Mouse (Mus musculus) neural tube, embryonic 15.5 days (tissue): ENCODE measurements at regions not wholly inside any gene's neighbourhood (a gene's known extent, or its start where the extent isn't known, plus 50 kb on each side); places are given as distances from the start of the nearest gene placed in this dataset.
A peak's percentile ranks its signal among the peaks of the same experiment; 100 is the strongest.

Experiments
- ATAC-seq: fragments of 200-750 bp; cut with Nextera tagmentation; 2 replicates; pipeline ENCODE4 v1.8.0; 2017; ENCODE audit warnings: mild to moderate bottlenecking, moderate TSS enrichment, moderate library complexity; ENCODE audit not compliant: low FRiP score
- H3K27ac ChIP-seq: fragments of 300-500 bp; sonication (generic); replicated peaks from 2 replicates; pipeline ENCODE4 v1.5.1; 2015; ENCODE audit warnings: mild to moderate bottlenecking, inconsistent platforms
- H3K27me3 ChIP-seq: fragments of 300-500 bp; sonication (generic); replicated peaks from 2 replicates; pipeline ENCODE4 v1.6.1; 2015; ENCODE audit warnings: inconsistent platforms
- H3K36me3 ChIP-seq: fragments of 300-500 bp; sonication (generic); 2 replicates; pipeline ENCODE4 v1.6.1; 2015; ENCODE audit warnings: inconsistent platforms
- H3K4me1 ChIP-seq: fragments of 300-500 bp; sonication (generic); 2 replicates; pipeline ENCODE4 v1.6.1; 2015; ENCODE audit warnings: inconsistent platforms
- H3K4me2 ChIP-seq: fragments of 300-500 bp; sonication (generic); 2 replicates; pipeline ENCODE4 v1.6.1; 2015; ENCODE audit warnings: inconsistent platforms, mild to moderate bottlenecking, moderate library complexity
- H3K4me3 ChIP-seq: fragments of 300-500 bp; sonication (generic); replicated peaks from 2 replicates; pipeline ENCODE4 v1.5.1; 2015; ENCODE audit warnings: mild to moderate bottlenecking, inconsistent platforms
- H3K9ac ChIP-seq: fragments of 300-500 bp; sonication (generic); replicated peaks from 2 replicates; pipeline ENCODE4 v1.6.1; 2015; ENCODE audit warnings: mild to moderate bottlenecking, inconsistent platforms
- H3K9me3 ChIP-seq: fragments of 300-500 bp; sonication (generic); replicated peaks from 2 replicates; pipeline ENCODE4 v1.6.1; 2016; ENCODE audit warnings: inconsistent platforms
- WGBS: fragments of 180-500 bp; shearing (Covaris S2); methylation state at CpG from one replicate; pipeline ENCODE4 v1.1.7; 2015; ENCODE audit warnings: mixed read lengths; 5-methylcytosine and 5-hydroxymethylcytosine counted together

DNA sequence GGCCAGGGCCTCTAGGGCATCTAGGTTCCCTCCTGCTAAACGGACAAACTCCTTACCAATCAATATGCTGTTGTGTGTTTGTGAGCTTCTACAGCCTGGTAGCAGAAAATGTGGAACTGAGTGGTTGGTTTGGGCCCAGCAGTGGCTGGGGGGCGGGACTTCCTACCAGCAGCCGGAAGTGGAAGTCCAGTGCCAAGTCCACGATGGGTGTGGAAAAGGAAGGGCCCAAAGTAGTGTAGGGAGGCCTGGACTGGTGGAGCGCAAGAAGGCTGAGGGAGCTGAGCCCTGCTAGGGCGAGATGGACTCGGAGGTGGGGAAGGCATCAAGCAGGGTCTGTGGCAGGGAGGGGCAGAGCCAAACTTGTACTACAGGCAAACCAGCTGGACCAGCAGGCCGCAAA, 150.6 kb upstream of the Ufl1 start:
- Histone ChIP-seq H3K27ac (no peak overlapping the region), H3K4me2 (no peak overlapping the region), H3K4me3 (no peak overlapping the region), H3K27me3 (no peaks in the 10 kb centered on the region), H3K9me3 (no peaks in the 10 kb centered on the region), H3K36me3 (no peaks in the 10 kb centered on the region), H3K9ac (no peak overlapping the region), H3K4me1 (0 out of 2 replicates have a peak, but pooled peaks cover 4% of the 10 kb centered on the region)
- WGBS: 95% methylated on average over 8 of the region's 8 CpGs
- no peak for ATAC-seq

DNA sequence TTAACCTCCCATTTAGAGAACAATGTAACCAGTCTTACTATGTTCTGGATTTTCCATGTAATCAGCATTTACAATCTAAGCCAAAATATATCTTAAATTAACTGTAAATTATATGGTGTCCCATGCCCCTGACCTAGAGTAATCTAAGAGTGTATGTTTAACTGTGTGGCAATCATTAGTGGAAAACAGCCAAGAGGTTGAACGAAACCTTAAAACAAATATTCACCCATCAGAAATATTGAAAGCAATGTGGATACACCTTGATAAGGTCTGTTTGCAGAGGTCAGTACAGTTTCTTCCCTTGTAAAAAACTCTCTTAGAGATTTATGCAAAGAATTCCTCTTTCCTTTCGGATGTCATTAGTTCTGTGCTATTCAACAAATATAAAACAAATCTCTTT, 134.7 kb upstream of the Ufl1 start:
- H3K36me3 ChIP-seq: no peaks in the 10 kb centered on the region
- H3K4me1 ChIP-seq: no peaks in the 10 kb centered on the region
- 79% methylated on average over 2 of the region's 2 CpGs for WGBS
- no peak overlapping the region for H3K4me2 ChIP-seq
- no peak overlapping the region for H3K4me3 ChIP-seq
- H3K27ac ChIP-seq: no peak overlapping the region
- H3K9me3 ChIP-seq: no peaks in the 10 kb centered on the region
- no peaks in the 10 kb centered on the region for H3K27me3 ChIP-seq
- H3K9ac ChIP-seq: no peak overlapping the region
- ATAC-seq: no peak

DNA sequence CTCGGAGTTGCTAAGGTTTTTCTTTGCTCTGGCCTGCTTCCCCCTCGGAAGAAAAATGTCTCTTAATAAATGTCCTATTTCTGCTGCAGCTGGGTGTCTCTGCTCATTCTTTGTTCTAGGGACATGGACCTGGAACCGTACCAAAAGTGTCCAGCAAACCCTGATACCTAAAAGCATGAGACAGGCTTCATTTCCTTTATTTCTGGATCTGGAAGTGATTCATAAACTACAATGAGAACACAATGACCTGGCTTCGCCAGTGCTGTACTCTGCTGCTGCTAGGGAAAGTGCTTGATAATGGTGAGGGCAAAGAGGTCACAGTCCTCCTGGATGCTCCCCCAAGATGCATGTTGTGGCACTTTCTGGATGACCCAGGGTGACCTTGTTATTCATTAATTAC, 128.8 kb upstream of the Ufl1 start:
- ATAC-seq: no peak
- WGBS: 44% methylated on average over 4 of the region's 4 CpGs
- H3K4me1 ChIP-seq: peaks cover 25% of the 10 kb centered on the region
- peak overlapping the region; percentile 34 for H3K27ac ChIP-seq
- H3K36me3 ChIP-seq: no peaks in the 10 kb centered on the region
- no peaks in the 10 kb centered on the region for H3K9me3 ChIP-seq
- no peak overlapping the region for H3K4me2 ChIP-seq
- no peak overlapping the region for H3K4me3 ChIP-seq
- H3K9ac ChIP-seq: no peak overlapping the region
- H3K27me3 ChIP-seq: no peaks in the 10 kb centered on the region

DNA sequence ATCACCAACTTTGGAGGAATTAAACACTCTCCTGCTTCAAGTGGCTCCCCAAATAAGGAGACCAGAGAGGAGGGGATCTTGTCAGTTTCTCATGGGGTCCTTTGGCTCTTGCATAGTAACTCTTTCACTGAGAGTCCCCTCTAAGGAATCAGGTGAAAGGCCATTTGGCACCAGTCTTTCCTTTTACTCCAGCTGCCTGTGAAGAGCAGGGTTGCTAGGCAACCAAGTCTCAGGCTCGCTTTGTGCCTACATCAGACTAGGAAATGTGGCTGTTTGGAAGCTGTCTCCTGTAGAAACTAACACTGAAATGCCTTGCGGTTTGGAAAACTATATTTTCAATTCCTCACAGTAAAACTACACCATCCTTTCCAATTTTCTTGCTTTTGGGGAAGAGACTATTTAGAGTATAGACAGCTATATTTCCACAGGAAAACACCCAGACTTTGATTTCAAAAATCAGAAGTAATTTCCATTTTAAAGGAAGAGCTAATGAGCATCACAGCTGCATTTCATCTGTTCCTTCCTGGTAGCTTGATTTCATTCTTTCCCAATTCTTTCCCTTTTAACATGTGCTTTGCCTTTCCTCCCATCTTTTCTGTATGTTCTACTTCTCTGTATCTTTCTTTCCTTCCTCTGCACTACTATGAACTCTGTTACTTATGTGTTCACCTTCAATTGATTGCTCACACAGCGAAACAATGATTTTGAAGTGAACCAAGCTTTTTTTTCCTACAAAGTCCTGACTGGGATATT, 127.3 kb upstream of the Ufl1 start:
- H3K9me3 ChIP-seq: no peaks in the 10 kb centered on the region
- H3K36me3 ChIP-seq: no peaks in the 10 kb centered on the region
- H3K4me3 ChIP-seq: no peak overlapping the region
- peak; percentile 97 for ATAC-seq
- no peaks in the 10 kb centered on the region for H3K27me3 ChIP-seq
- 17% methylated on average over 3 of the region's 3 CpGs for WGBS
- peak overlapping the region; percentile 22 for H3K4me2 ChIP-seq
- peak overlapping the region; percentile 89 for H3K27ac ChIP-seq
- peaks cover 25% of the 10 kb centered on the region for H3K4me1 ChIP-seq
- H3K9ac ChIP-seq: no peak overlapping the region

DNA sequence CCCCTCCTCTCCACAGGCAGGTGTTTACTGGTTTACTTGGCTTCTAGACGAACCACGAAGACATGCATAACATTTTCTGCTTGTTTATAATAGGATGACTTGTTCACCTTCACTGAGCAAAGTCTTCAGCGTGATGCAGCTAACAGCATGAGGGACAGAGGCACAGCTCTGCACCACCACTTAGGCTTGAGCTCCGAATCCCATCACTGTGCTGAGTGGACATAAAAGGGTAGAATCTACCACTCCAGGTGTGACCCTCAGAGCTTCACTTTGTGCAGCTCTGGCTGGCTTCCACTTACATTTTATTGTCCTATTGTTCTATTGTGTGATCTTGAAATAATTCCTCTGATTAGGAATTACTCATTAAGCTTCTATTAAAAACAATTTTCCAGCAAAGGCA, 126.2 kb upstream of the Ufl1 start:
- H3K9ac ChIP-seq: no peak overlapping the region
- 23% methylated on average over 4 of the region's 4 CpGs for WGBS
- no peak; the same call in 1 of the 2 replicates for ATAC-seq
- no peaks in the 10 kb centered on the region for H3K36me3 ChIP-seq
- H3K27me3 ChIP-seq: no peaks in the 10 kb centered on the region
- H3K4me2 ChIP-seq: no peak overlapping the region
- peak overlapping the region; percentile 89 for H3K27ac ChIP-seq
- H3K4me3 ChIP-seq: no peak overlapping the region
- H3K9me3 ChIP-seq: no peaks in the 10 kb centered on the region
- H3K4me1 ChIP-seq: peaks cover 25% of the 10 kb centered on the region

DNA sequence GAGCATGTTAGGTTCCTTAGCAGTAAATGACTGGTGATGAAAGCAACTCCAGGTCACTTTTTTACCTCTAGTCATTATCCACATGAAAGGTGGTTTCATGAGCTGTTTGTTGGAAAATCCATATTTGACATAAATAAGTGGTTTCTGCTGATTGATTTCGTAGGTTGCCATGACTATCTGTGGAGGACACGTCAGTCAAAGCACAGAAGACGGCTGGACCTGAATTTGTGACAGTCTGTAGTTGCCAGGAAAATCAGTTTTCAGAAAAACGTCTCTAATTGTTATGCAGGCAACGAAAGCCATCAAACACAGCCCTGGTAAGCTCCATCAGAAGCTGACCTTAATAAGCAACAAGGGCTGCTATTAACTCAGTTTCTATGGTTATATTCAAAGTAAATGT, 107.9 kb upstream of the Ufl1 start:
- H3K27ac ChIP-seq: no peak overlapping the region
- H3K4me3 ChIP-seq: no peak overlapping the region
- no peak overlapping the region for H3K9ac ChIP-seq
- no peaks in the 10 kb centered on the region for H3K4me1 ChIP-seq
- no peaks in the 10 kb centered on the region for H3K36me3 ChIP-seq
- 76% methylated on average over 5 of the region's 5 CpGs for WGBS
- H3K27me3 ChIP-seq: no peaks in the 10 kb centered on the region
- no peak for ATAC-seq
- H3K9me3 ChIP-seq: no peaks in the 10 kb centered on the region
- H3K4me2 ChIP-seq: no peak overlapping the region

DNA sequence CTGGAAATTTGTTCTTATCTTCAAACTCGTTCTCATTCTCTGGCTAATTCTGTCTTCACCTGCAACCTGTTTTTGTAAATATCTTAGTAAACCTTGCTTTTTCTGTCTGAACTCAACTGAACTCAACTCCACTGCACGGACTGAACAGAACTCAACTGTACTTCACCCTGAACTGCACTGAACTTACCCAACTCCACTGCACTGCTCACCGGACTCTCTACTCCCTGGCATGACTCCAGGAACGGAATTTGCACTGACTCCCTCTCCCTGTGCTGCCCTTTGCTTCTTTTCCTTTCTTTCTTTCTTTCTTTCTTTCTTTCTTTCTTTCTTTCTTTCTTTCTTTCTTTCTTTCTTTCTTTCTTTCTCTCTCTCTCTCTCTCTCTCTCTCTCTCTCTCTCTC, 90.4 kb upstream of the Ufl1 start:
- Histone ChIP-seq H3K27me3 (no peaks in the 10 kb centered on the region), H3K4me3 (no peak overlapping the region), H3K36me3 (no peaks in the 10 kb centered on the region), H3K4me2 (no peak overlapping the region), H3K4me1 (no peaks in the 10 kb centered on the region), H3K9me3 (no peaks in the 10 kb centered on the region), H3K9ac (no peak overlapping the region), H3K27ac (no peak overlapping the region)
- WGBS: 82% methylated on average over 4 of the region's 4 CpGs
- no peak for ATAC-seq

DNA sequence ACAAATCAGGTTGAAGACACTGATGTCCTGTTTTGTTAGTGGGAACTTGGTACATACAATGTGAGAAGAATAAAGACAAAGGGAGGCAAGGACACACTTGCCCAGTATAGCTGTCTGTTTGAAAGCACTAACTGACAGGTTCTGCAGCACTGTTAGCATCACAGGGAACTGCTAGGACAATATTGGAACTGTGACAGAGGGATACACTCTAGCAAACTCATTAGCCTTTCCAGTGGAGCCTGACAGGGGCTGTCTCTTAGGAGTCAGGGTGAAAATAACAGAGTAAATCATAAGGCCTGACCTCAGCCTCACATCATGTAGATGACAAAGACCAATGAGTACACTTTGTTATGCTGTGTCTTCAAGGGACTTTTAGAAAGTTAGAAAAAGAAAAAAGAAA, 82.8 kb upstream of the Ufl1 start:
- no peaks in the 10 kb centered on the region for H3K27me3 ChIP-seq
- H3K4me1 ChIP-seq: no peaks in the 10 kb centered on the region
- no peak overlapping the region for H3K4me2 ChIP-seq
- no peaks in the 10 kb centered on the region for H3K9me3 ChIP-seq
- no peaks in the 10 kb centered on the region for H3K36me3 ChIP-seq
- no peak overlapping the region for H3K4me3 ChIP-seq
- no peak overlapping the region for H3K27ac ChIP-seq
- ATAC-seq: no peak
- H3K9ac ChIP-seq: no peak overlapping the region

DNA sequence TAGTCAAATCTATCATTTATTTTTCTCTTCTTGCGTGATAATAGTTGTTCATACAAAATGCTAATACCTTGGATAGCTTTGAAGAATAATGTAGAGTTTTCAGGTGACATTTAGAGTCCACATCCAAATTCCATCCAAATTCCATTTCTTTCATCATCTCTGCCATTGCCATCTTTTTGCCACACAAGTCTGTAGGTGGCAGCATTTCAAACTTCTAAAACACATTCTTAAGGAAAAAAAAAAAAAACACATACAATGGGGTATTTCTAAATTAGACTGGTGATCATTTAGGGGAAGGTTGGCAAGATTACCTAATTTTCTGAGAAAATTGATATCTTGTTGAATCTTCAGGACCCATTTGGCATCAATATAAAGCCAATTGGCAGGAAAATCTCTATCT, 56.0 kb upstream of the Ufl1 start:
- no peak overlapping the region for H3K4me2 ChIP-seq
- no peak overlapping the region for H3K4me3 ChIP-seq
- H3K4me1 ChIP-seq: no peaks in the 10 kb centered on the region
- H3K9me3 ChIP-seq: no peaks in the 10 kb centered on the region
- ATAC-seq: no peak
- H3K9ac ChIP-seq: no peak overlapping the region
- 94% methylated on average over 1 of the region's 1 CpGs for WGBS
- H3K27ac ChIP-seq: no peak overlapping the region
- no peaks in the 10 kb centered on the region for H3K27me3 ChIP-seq
- H3K36me3 ChIP-seq: no peaks in the 10 kb centered on the region
